Mouse (Mus musculus) cerebellum, adult 11-12 months (tissue): ENCODE data around the gene Dusp5.

ENCODE experiments used
- DNase-seq: peaks from one replicate; pipeline ENCODE4 v3.0.0; 2022

Dusp5 gene

DNA sequence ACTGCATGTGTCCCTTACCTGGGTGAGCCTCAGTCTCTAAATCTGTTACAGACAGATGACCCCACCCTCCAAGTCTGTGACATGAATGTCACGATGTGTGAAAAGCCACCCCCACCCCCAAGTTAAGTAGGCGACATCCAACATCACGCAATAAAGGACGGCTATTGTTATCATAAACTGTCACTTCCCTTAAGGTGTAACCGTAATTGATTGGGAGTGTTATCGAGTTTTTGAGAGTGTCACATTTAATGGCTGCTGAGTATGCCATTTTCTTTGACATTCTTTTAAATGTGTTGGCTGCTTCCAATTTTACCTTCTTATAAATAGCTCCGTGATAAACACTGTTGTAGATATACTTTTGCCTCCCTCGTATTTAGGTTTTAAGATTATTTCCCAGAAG lies 9.4 kb upstream of the Dusp5 start:
- no peak for DNase-seq

DNA sequence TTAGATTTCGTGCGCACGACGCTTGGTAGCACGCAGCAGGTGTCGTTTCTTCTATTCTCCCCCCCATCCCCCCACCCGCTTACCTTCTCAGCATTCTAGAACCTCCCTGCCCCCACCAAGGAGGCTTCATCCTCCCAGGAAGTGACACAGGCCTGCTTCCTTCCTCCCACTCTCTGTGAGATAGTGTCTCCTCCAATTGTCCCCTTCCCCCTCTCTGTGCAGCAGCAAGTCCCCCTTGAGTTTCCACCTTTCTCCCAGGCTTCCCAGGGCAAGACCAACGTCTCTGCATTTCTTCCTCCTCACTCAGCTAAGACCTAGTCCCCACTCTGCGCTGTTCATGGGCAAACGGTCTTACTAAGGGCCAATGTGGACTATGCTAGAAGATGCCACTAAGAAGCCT lies 8.9 kb upstream of the Dusp5 start:
- no peak for DNase-seq

DNA sequence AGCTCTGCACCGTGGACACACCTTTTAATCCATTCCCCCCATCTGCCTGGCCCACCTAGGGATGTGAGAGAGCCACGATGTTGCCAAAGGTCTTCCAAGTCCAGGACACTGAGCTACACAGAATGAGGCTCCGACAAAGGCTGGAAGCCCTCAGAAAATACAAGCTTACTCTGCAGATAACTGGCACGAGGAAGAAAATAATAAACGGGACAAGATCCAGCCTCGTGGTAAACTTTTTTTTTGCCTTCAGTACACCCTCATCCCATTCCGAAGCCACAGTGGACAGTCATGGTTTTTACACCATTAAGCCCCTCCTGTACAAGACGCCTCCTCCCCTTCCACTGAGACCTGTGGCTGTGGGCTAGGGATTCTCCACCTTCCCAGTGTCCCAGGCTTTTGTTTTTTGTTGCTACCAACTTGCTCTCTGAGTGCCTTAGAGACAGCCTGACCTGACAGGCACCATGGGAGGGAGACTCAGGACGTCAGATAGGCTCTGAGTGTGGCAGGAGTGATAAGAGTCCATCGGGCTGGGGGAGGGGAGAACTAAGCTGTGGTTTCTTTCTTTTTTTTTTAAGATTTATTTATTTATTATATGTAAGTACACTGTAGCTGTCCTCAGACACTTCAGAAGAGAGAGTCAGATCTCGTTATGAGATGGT lies 7.6 kb upstream of the Dusp5 start:
- DNase-seq = no peak

DNA sequence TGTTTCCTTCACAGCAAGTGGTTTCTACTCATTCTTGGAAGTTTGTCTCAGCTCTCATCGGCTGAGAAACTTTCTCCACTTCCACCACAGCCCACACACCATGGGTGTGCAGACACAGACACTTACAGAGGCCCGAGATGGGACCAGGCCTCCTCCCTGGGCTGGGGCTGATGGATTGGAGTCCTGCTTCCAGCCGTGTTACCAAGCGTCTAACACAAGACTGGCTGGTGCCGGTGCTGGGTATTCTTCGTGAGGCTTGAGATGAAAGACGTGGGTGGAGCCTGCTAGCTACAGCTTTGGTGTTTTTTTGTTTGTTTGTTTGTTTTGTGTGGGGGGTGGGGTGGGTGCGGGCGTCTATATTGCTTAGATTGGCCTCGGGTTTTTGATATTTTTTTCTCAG lies 1.4 kb upstream of the Dusp5 start:
- no peak for DNase-seq

DNA sequence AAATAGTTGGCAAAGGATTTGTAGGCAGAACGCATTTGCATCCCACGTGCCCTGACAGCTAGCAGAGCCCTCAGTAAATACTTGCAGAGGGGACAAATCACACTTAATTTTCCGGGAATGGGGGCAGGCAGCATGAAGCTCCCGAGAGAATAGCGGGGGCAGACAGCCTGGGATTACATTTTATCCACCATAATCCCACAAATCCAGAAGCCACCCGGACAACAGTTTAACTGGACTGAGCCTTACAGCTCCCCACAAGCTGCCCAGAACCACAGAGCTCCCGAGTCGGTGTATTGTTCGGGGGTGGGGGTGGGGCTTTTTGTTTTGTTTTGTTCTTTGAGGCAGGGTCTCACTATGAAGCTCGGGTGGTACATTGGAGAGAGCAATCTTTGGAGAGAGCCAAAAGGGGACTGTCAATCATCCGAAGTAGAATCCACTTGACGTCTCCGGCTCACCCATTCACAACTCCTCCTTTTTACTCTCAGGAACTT lies 733 bp upstream of the Dusp5 start:
- DNase-seq = no peak

DNA sequence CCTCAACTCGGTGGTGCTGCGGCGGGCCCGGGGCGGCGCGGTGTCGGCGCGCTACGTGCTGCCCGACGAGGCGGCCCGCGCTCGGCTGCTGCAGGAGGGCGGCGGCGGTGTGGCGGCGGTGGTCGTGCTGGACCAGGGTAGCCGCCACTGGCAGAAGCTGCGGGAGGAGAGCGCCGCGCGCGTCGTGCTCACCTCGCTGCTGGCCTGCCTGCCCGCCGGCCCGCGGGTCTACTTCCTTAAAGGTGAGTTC lies 471 bp downstream of the Dusp5 start:
- DNase-seq = no peak

DNA sequence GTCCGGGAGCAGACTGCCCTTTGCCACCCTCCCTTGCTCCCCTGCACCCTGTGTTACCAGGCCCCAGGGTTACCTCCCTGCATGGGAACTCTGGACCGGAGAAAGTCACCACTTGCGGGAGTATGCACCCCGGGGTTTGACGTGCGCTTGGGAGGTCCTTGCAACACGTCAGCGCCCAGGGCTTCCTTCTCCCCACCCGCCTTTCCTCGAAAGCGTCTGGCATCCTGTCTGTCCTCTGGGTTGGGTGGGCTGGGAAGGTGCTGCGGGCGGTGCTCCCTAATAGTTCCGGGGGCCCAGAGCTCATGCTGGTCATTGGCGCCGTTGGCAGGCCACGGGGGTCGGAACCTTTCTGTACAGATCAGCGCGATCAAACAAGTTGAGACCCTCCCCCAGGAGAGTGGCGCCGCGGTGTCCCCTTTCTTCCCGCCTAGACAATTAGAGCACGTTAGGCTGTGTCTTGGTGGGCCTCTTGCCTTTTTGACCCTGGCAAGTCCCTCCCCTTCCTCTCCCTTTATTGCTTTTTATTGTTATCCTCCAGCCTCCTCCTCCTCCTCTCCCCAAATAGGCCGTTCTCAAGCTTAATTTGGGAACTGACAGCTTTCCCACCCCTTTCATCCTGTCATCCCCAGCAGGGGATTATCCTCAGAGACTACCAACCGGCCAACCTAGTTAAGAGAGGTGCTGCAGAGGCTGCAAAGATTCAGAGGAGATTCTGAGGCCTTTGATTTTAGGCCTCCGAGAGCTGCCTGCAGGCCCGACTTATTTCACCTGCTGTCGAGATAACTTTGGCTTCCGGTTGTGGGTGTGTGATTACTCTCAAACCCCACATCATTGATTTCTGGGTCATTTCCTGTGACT lies 1.0 kb downstream of the Dusp5 start:
- DNase-seq = peak; percentile 76

DNA sequence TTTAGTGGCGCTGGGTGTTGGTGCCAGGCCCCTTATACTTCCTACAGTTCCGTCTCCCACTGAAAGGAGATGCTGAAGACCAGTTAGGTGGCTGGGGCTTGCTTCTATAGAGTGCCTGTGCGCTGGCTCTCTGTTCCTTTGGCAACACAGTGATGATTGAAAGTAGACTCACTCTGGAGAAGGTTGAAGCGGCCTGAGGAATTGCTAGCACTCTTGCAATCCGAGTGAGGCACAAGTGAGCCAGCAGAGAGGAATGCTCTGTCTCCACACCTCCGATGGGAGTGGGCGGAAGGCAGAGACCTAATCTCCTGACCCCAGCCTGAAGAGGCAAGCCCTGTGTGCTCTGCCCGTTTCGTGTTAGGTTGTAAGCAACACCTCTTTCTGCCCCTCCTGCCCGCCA lies 2.5 kb downstream of the Dusp5 start:
- peak; percentile 66 for DNase-seq

DNA sequence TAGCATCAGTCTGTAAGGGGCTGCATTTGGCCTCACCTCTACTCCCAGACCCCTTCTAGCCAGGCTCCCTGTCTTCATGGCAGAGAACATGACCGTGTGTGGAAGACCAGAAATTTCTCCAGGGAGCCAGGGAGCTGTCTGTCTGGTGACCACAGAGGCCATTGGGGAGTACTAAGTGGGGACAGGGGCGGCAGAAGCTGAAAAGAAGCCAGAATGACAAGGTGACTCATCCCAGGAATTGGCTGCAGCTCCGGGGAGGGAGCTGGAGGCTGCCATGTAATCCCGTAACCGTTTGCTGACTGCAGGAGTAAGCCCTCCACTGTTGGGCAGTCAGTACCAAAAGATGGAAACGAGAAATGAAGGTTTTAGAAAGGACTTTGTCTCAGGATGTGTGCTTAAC lies 3.1 kb downstream of the Dusp5 start:
- DNase-seq = peak; percentile 81

DNA sequence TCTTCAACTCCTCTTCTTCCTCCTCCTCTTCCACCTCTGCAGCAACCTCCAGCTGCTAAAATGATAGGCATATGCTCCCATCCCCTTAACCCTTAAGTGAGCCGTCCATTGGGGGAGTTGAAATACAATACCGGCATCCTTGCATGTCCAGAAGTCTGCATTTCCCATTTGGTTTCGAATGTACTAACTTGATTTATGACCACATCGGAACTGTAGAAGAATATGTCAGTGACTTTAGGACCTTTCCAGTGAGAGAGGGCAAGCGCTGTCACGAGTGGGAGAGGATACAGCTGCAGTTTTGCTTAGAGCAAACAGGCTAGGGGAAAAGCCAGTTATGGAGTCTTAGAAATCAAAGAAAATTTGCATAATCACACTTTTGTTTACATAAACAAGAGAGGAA lies 3.8 kb downstream of the Dusp5 start:
- DNase-seq = no peak

DNA sequence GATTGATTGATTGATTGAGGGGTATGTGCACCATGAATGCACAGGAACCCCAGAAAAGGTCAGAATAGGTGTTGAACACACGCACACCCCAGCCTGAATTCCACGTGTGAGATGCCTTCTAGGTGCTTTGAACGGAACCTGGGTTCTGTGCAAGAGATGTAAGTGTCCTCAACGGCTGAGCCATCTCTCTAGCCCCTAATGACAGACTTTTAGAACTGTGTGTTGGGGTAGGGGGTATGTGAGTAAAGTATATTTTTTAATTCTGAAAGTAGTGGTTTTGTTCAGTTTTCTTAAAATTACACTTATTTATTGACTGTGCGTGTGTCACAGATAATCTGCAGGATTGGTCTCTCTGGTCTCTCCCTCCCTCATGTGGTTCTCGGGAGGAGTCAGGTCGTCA lies 4.3 kb downstream of the Dusp5 start:
- no peak for DNase-seq

DNA sequence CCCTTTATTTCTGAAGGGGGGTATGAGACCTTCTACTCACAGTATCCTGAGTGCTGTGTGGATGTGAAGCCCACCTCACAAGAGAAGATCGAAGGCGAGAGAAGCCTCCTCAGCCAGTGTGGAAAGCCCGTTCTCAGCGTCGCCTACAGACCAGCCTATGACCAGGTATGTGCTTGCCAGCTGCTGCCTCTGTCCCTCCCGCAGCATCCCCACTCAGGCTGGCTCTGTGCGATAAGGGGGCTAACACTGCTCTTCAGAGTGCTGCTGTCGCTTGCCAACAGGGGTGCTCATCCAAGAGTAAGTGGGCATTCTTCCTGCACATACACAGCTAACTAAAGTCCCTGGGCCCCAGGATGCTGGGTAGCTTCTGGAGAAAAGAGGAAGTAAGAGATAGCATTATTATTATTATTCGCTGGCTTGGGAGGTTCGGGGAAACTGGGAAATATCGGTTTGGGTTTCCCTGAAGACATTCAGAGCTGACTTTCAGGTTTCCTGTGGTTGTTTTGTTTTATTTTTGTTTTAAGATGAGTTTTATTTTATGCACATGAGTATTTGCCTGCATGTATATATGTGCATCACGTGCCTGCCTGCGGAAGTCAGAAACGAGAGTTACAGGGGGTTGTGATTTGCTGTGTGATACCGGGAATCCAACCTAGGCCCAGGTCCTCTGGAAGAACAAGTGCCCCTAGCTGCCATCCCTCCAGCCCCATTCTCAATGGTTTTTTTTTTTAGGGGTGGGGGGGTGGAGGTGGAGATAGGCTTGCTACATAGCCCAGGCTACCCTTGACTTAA lies 5.1 kb downstream of the Dusp5 start:
- DNase-seq = no peak

DNA sequence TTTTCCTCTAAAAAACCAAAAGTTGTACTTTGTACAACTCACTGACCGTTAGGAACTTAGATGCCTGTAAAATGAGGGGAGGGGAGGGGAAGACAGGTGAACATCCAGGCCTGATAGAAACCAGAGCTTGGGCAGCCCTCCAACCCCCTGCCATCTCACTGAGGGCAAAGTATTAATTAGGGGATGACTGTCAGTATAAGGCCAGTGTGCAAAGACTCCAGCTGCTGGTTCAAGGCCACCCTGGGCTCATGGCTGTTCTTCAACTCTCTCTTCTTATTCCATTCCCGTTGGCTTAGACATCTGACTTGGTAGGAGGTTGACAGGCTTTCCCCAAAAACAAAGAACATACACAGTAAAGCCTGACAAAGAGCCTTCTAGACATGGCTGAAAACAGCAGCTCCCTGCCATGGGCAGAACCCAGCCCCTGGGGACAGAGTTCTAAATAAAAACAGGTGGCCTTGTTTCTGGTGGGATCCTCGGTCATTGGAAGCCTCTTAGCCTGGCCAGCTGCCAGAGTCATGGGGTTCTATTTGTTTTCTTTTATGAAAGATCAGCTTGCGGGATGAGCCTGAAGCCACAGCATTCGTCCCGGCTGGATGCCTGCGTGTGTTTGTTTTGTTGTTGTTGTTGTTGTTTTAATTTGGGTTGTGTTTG lies 6.0 kb downstream of the Dusp5 start:
- peak; percentile 66 for DNase-seq

DNA sequence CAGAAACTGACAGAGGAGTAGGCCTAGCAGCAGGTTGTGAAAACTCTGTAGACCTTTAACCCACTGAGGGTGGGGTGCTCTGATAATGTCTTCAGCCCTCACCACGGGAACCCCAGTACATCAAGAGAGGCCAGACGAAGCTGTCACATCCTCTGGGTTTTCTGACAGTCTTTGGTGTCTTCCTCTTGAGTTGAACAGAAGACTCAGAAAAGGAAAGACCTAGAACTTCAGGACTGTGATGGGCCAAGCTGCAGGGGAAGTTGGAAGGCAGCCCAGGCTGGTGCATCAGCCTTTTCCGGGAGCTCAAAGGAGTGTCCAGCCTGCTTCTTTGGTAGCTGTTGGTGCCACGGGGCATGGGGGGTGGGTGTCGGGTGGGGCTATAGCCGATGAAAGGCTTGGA lies 6.5 kb downstream of the Dusp5 start:
- peak; percentile 69 for DNase-seq

DNA sequence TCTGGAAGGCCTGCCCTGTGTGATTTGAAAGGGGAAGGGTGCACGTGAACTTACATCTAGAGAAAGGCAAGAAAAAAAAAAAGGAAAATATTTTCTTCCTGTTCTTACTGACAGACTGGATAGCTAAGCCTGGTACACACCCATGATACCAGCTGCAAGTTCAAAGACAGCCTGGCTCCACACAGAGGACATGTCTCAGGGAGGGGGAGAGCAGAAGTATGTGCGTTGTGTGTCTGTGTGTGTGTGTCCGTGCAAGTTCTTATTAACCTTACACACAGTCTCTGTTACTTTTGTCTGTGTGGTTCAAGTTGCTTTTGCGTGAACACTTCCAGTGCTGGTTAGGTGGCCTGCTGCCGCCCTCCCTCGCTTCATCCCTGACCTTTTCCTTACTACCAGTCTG lies 7.3 kb downstream of the Dusp5 start:
- DNase-seq = no peak

DNA sequence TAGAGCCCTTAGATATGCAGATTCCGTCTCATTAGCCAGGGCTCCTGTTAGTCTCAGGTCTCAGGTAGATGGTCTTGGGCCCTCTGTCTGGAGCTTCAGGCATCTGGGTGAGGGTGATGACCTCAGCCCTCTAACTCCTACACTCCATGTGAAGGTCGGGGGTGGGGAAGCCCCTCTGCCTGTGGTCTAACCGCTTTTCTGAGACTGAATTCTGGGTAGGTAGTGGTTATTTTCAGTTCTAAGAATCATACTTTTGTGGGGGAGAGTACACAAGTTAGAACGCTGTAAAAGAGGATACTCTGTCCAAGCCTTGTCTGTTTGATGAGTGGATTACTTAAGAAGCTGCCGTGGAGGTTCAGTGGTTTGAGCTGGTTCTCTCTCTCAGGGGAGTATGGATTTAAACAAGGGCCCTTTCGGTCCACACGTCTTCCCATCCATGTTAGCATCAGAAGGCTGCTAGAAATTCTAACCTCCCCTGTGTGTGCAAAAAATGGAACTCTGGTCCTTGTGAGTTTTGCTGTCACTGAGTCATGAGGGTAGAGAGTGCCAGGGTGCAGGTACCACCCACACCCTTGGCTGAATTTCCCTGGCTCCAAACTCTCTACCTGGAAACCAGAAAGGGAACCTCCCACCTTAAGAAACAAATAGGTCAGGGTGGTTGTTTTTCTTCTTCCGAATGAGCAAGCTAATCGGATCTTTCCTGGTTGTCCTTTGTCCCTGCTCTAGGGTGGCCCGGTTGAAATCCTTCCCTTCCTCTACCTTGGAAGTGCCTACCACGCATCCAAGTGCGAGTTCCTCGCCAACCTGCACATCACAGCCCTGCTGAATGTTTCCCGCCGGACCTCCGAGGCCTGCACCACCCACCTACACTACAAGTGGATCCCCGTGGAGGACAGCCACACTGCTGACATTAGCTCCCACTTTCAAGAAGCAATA lies 8.1 kb downstream of the Dusp5 start:
- DNase-seq = peak; percentile 67

DNA sequence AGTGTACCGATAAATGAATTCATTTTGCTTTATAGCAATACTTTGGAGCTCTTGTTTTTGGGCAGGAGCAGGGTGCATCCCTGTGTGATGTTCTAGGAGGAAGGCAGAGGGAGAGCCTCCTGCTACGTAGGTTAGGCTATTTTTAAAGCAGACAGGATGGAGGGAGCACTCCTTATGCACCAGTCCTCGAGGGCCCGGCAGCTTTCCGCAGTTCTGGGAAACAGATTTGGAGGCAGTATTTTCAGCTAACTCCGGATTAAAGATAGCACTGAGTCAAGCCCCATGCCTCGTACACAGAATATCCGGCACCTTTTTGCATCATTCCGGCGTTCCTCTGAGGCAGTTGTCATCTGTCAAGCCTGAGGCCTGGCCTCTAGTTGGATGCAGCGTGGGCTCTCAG lies 9.1 kb downstream of the Dusp5 start:
- no peak for DNase-seq

DNA sequence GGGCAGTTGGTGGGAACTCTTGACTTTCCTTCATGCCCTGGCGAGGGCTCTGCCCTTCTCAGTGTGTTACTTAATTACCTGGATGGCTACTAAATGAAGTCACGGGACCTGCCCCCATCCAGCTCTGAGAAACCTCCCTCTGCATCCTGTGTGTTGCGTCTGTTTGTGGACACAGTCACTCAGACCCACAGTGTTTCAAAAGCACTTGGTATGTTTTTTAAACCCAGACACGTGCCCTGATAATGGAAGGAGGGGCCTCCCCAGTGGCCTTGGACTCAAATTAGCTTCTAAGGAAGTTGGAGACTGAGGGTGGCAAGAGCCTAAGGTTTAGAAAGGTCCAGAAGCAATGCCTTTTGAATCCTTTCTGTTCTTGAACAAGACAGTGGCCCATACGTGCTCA lies 9.9 kb downstream of the Dusp5 start:
- no peak for DNase-seq

DNA sequence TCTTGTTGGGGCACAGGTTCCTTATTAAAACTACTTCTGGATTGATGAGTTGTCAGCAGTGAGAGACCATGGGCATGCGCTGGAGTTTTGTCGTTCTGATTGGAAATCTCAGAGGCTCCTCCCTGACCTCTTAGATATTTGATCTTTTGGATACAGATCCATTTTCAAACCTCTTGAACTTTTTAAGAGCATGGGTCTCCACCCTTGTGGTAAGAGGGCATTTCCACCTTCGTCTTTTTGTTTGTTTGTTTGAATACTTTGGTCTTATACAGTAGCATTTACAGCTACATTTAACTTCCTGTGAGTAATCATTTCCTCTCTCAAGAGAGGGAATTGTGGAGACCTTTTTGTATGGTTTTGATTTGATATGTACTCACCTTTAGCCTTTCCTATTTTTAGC lies 10.4 kb downstream of the Dusp5 start:
- DNase-seq = no peak

DNA sequence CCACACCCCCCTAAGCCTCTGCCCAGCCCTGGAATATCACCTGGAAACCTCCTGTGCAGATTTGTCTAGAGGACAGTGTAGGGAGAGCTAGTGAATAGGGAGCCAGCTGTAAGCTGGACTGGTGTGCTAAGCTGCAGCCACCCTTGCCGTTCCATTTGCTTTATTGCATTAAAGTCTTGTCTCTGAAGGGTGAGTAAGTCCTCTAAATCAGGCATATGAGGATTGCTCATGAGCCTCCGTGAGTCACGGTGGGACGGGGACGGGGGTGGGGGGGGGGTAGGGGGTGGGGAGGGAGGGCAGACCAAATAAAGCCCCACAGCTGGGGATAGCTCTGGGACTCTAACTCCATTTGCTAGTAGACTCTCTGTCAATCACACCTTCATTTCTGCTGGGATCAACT lies 14.7 kb downstream of the Dusp5 start:
- DNase-seq = no peak

DNA sequence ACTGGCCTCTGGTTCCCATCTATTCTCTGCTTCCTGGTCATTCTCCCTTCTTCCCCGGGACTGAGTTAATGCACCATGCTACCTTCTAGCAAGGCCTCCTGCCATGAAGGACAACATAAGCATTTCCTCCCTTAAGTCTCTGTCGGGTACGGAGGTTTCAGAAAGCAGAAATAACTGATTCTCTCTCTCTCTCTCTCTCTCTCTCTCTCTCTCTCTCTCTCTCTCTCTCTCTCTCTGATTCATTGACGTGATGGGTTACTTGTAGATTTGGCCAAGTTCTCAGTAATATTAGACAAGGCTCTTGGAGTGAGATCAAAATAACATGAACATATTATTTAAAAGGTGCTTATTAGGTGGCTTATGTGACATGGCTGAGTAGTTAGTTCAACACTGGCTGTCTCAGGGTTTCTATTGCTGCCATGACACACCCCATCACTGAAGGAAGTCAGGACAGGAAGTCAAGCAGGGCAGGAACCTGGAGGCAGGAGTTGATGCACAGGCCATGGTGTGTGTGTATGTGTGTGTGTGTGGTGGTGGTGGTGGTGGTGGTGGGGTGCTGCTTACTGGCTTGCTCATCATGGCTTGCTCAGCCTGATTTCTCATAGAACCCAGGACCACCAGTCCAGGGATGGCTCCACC lies 16.1 kb downstream of the Dusp5 start:
- DNase-seq = no peak

DNA sequence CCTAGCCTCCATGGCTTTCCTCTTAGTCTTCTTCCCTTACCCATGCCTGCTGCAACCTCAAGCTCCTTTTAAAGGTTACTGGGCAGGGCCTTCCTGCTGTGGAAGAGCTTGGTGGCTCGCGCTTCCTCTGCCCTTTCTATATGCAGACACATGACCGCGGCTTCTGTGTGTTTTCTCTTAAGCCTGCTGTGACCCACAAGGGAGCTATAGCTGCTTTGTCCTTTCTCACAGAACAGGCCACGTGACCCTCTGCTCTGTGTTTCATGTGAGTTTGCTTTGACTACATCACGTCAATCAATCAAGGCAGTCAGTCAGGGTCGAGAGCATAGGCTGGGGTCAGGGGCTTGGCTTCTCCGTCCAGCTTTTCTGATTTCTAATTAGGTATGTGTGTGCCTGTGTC lies 18.7 kb downstream of the Dusp5 start:
- no peak for DNase-seq
